Mouse (Mus musculus) gastrocnemius, postnatal 10 days (tissue): Measurements from ENCODE around the gene Sirt6. TPM values are rescaled to one million over a fixed set of nuclear protein-coding genes. Genes with fewer than 3 reads are reported as not detected.
A peak's percentile ranks its signal among the peaks of the same experiment; 100 is the strongest.

Experiments used
- DNase-seq: peaks from one replicate; pipeline ENCODE4 v3.0.0; 2021; ENCODE audit warnings: mixed read lengths
- total RNA-seq, 2 experiments: library from RNA; stranded (reverse); gene quantifications; 2 replicates each; pipeline ENCODE4 v1.2.3; 2021

Gene Sirt6
- total RNA-seq, 2 experiments from 2014 or later = 7.3 to 9.7 TPM

- no peak for DNase-seq
Measured at GRCm38 (mm10) chr10:81593935-81594334, 33.7 kb downstream of the Sirt6 start.

GRCm38 (mm10) chr10:81593223-81593622, 34.4 kb downstream of the Sirt6 start:
- no peak for DNase-seq

- DNase-seq = no peak
Measured at GRCm38 (mm10) chr10:81592631-81593030, 35.0 kb downstream of the Sirt6 start.

- DNase-seq = no peak
Measured at GRCm38 (mm10) chr10:81591846-81592245, 35.8 kb downstream of the Sirt6 start.

GRCm38 (mm10) chr10:81588739-81589138, 38.9 kb downstream of the Sirt6 start:
- DNase-seq = no peak

GRCm38 (mm10) chr10:81583347-81583746, 44.2 kb downstream of the Sirt6 start:
- no peak for DNase-seq

GRCm38 (mm10) chr10:81580441-81581070, 47.0 kb downstream of the Sirt6 start:
- DNase-seq = no peak

GRCm38 (mm10) chr10:81579967-81580366, 47.6 kb downstream of the Sirt6 start:
- DNase-seq = no peak

- DNase-seq = no peak
Measured at GRCm38 (mm10) chr10:81575695-81576094, 51.9 kb downstream of the Sirt6 start.

- DNase-seq = peak; percentile 58
Measured at GRCm38 (mm10) chr10:81575208-81575631, 52.4 kb downstream of the Sirt6 start.

GRCm38 (mm10) chr10:81574081-81575056, 53.2 kb downstream of the Sirt6 start, which contains the start of gene Tle2:
Gene Tle2 (plus strand): TSS chr10:81574561.
- DNase-seq = no peak

GRCm38 (mm10) chr10:81572975-81573374, 54.6 kb downstream of the Sirt6 start:
- DNase-seq = no peak

- no peak for DNase-seq
Measured at GRCm38 (mm10) chr10:81572133-81572671, 55.4 kb downstream of the Sirt6 start.

Other genes with a start within 250 kb of the Sirt6 start
- gene Fzr1, start 249.3 kb downstream of the Sirt6 start, total RNA-seq = 10 to 100 TPM; 17.6 to 24.1 TPM
- gene Dohh, start 243.4 kb downstream of the Sirt6 start, total RNA-seq = 10 to 100 TPM; 40.3 to 46.7 TPM
- gene Gm48551, start 243.3 kb downstream of the Sirt6 start, total RNA-seq = under 1 TPM; 0.40 to 0.45 TPM
- 1 to 10 TPM in 1 of 2 experiments, under 1 TPM in 1; 0.33 to 2.0 TPM for gene Gm48552, start 238.8 kb downstream of the Sirt6 start, total RNA-seq
- under 1 TPM in 1 of 2 experiments, not detected in 1; 0.65 TPM for gene Smim24, start 234.7 kb downstream of the Sirt6 start, total RNA-seq
- 100 to 1,000 TPM; 329 to 332 TPM for gene Nfic, start 172.2 kb downstream of the Sirt6 start, total RNA-seq
- gene Celf5, start 145.1 kb downstream of the Sirt6 start, total RNA-seq = under 1 TPM; 0.38 to 0.99 TPM
- 10 to 100 TPM; 45.9 to 48.2 TPM for gene Ncln, start 131.4 kb downstream of the Sirt6 start, total RNA-seq
- gene S1pr4, start 127.7 kb downstream of the Sirt6 start, total RNA-seq = under 1 TPM; 0.56 to 0.61 TPM
- under 1 TPM; 0.47 to 0.77 TPM for gene Gna15, start 103.6 kb downstream of the Sirt6 start, total RNA-seq
- gene Gna11, start 82.6 kb downstream of the Sirt6 start, total RNA-seq = 10 to 100 TPM; 40.6 to 44.8 TPM
- gene Aes, start 68.3 kb downstream of the Sirt6 start, total RNA-seq = 100 to 1,000 TPM; 614 to 667 TPM
- 1 to 10 TPM; 4.4 to 9.4 TPM for gene Tle2, start 53.2 kb downstream of the Sirt6 start, total RNA-seq
- 1 to 10 TPM; 2.2 to 3.1 TPM for gene Tle6, start 26.7 kb downstream of the Sirt6 start, total RNA-seq
- gene BC025920, start 21.5 kb downstream of the Sirt6 start, total RNA-seq = 1 to 10 TPM; 1.6 to 1.8 TPM
- gene Ankrd24, start 743 bp upstream of the Sirt6 start, total RNA-seq = 10 to 100 TPM; 13.0 to 18.4 TPM
- gene Gm10778, start 21.3 kb upstream of the Sirt6 start, total RNA-seq = 1 to 10 TPM; 1.7 to 2.2 TPM
- gene Zfp433, start 77.0 kb upstream of the Sirt6 start, total RNA-seq = 1 to 10 TPM; 5.0 to 7.7 TPM
- gene Gm3055, start 143.4 kb upstream of the Sirt6 start, total RNA-seq = 1 to 10 TPM; 2.3 to 3.1 TPM
- 1 to 10 TPM in 1 of 2 experiments, under 1 TPM in 1; 0.94 to 1.1 TPM for gene Gm4767, start 184.4 kb upstream of the Sirt6 start, total RNA-seq
- 1 to 10 TPM; 2.3 to 3.2 TPM for gene Gm32687, start 236.1 kb upstream of the Sirt6 start, total RNA-seq